Mouse (Mus musculus) retina, postnatal 7 days (tissue): ENCODE measurements around the gene Plk5.

Source experiments
- DNase-seq: peaks from one replicate; pipeline ENCODE4 v3.0.0-alpha.2; 2012; ENCODE audit warnings: low read depth, low spot score

Gene Plk5

DNA sequence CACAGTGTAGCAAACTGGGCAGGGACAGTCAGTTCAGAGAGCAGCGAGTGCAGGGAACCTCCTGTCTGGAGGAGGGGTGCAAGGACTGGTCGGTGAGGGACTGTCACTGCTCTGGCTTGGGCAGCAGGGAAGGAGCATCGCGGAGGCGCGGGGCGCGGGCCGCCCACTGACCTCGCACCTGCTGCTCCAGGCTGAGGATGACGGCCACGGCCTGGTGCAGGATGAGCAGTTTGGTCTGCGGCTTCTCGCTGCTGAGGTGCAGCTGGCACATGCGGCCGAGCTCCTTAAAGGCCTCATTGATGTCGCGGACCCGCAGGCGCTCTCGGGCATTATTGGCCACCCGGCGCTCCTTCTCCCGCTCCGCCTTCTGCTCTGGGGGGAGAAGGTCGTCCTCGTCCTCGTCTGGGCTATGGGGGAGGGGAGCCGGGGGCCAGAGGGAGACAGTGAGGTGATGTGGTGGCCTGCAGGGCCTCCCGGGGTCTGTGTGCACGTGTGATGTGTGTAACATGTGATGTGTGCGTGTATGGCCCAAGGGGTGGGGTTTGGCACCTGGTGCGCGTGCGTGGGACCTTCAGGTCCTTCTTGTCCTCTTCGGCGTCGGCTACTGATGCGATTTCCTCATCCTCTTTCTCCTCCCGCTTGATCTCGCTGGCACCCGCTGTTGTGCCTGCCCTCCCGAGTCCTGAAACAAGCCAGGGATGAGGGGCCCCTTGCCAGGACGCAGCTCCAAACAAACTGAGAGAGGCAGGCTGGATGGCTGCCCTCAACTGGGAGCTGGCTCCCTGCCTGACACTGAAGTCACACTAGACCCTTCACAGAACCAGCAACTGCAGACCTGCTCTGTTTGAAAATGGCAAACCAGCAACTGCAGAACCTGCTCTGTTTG, 56.6 kb downstream of the Plk5 start:
- no peak for DNase-seq
